Mouse (Mus musculus) CD8-positive naive resting alpha-beta T cell, adult 2 months (primary cell): Measurements from ENCODE around the gene Rnf25.

Source experiments
- DNase-seq, 2 experiments: peaks; one replicate each; pipeline ENCODE4 v3.0.0; 2022; ENCODE audit warnings: low read depth in 2 of 2, low spot score in 2 of 2

The Rnf25 gene

GRCm38 (mm10) chr1:74601267-74601962 is at the start of gene Rnf25, which contains the start of gene Stk36:
Gene Rnf25, minus strand, starts transcription at chr1:74601397.
Gene Stk36, plus strand, starts transcription at chr1:74601445.
- DNase-seq, result peak; percentile 63 to 78

GRCm38 (mm10) chr1:74643926-74644325 is 42.7 kb upstream of the Rnf25 start:
- no peak for DNase-seq

- DNase-seq, result no peak
These were observed 42.3 kb upstream of the Rnf25 start for GRCm38 (mm10) chr1:74643524-74643923.

- DNase-seq, result no peak
These were observed 31.5 kb upstream of the Rnf25 start for GRCm38 (mm10) chr1:74632734-74633133.

- no peak for DNase-seq
These were observed 26.8 kb upstream of the Rnf25 start for GRCm38 (mm10) chr1:74628001-74628400.

- no peak for DNase-seq
These were observed 24.9 kb upstream of the Rnf25 start for GRCm38 (mm10) chr1:74626076-74626475.

GRCm38 (mm10) chr1:74624183-74624582 is 23.0 kb upstream of the Rnf25 start:
- no peak for DNase-seq

GRCm38 (mm10) chr1:74600501-74601266 is 513 bp downstream of the Rnf25 start:
- no peak for DNase-seq

GRCm38 (mm10) chr1:74594434-74594833 is 6.8 kb downstream of the Rnf25 start:
- DNase-seq, result no peak

GRCm38 (mm10) chr1:74587773-74588445 is 13.3 kb downstream of the Rnf25 start, which contains the start of the genes Zfp142 and Bcs1l:
Gene Zfp142, minus strand, starts transcription at chr1:74588246.
Gene Bcs1l, plus strand, starts transcription at chr1:74588289.
- DNase-seq, result peak; percentile 97 to 99

- no peak for DNase-seq
These were observed 13.9 kb downstream of the Rnf25 start for GRCm38 (mm10) chr1:74587233-74587772.

GRCm38 (mm10) chr1:74584616-74585398 is 16.4 kb downstream of the Rnf25 start:
- no peak for DNase-seq

GRCm38 (mm10) chr1:74582621-74583020 is 18.6 kb downstream of the Rnf25 start:
- no peak for DNase-seq

- no peak for DNase-seq
These were observed 31.2 kb downstream of the Rnf25 start for GRCm38 (mm10) chr1:74569739-74570719.

GRCm38 (mm10) chr1:74565834-74566233 is 35.4 kb downstream of the Rnf25 start:
- no peak for DNase-seq

GRCm38 (mm10) chr1:74559061-74559460 is 42.1 kb downstream of the Rnf25 start:
- no peak for DNase-seq

- no peak for DNase-seq
These were observed 57.0 kb downstream of the Rnf25 start, which contains the start of gene Usp37 for GRCm38 (mm10) chr1:74544184-74544583. Gene Usp37, minus strand, starts transcription at chr1:74544284.
